Mouse (Mus musculus) natural killer cell, adult 2 months (primary cell): Measurements from ENCODE around the gene Pilrb2.
"Not testable (repeated sequence)": the region's sequence is repeated elsewhere in the genome, so short reads cannot be mapped to it uniquely, and the experiment has no call there.

Source experiments
- DNase-seq, 2 experiments: peaks; one replicate each; pipeline ENCODE4 v3.0.0; 2022; ENCODE audit warnings: low spot score in 2 of 2

The Pilrb2 gene

GRCm38 (mm10) chr5:137871644-137872380 is at the start of gene Pilrb2:
Gene Pilrb2, minus strand, starts transcription at chr5:137871815.
- not testable (repeated sequence) for DNase-seq

- DNase-seq: no peak
Observed at GRCm38 (mm10) chr5:137915550-137915949, 43.9 kb upstream of the Pilrb2 start.

GRCm38 (mm10) chr5:137914508-137914907 is 42.9 kb upstream of the Pilrb2 start:
- no peak for DNase-seq

GRCm38 (mm10) chr5:137909564-137910262 is 38.1 kb upstream of the Pilrb2 start:
- DNase-seq: no peak

- no peak for DNase-seq
Observed at GRCm38 (mm10) chr5:137897812-137898211, 26.2 kb upstream of the Pilrb2 start.

GRCm38 (mm10) chr5:137892954-137893353 is 21.3 kb upstream of the Pilrb2 start:
- no peak for DNase-seq

- DNase-seq: no peak
Observed at GRCm38 (mm10) chr5:137887666-137888065, 16.1 kb upstream of the Pilrb2 start.

- peak; percentile 16 to 20 for DNase-seq
Observed at GRCm38 (mm10) chr5:137885894-137886293, 14.3 kb upstream of the Pilrb2 start.

GRCm38 (mm10) chr5:137883345-137883744 is 11.7 kb upstream of the Pilrb2 start:
- DNase-seq: no peak

GRCm38 (mm10) chr5:137882922-137883321 is 11.3 kb upstream of the Pilrb2 start:
- no peak for DNase-seq

- peak in 1 of 2 experiments; percentile 25 for DNase-seq
Observed at GRCm38 (mm10) chr5:137877860-137878259, 6.2 kb upstream of the Pilrb2 start.

- DNase-seq: no peak
Observed at GRCm38 (mm10) chr5:137875054-137875453, 3.4 kb upstream of the Pilrb2 start.

- DNase-seq: not testable (repeated sequence)
Observed at GRCm38 (mm10) chr5:137872381-137872702, 727 bp upstream of the Pilrb2 start.

GRCm38 (mm10) chr5:137868600-137868999 is 3.0 kb downstream of the Pilrb2 start:
- DNase-seq: not testable (repeated sequence)

GRCm38 (mm10) chr5:137864008-137864407 is 7.6 kb downstream of the Pilrb2 start:
- not testable (repeated sequence) for DNase-seq

- not testable (repeated sequence) for DNase-seq
Observed at GRCm38 (mm10) chr5:137857960-137858710, 13.5 kb downstream of the Pilrb2 start, which contains the start of gene Pilrb1. Gene Pilrb1, minus strand, starts transcription at chr5:137858106.

GRCm38 (mm10) chr5:137856870-137857269 is 14.7 kb downstream of the Pilrb2 start:
- peak; percentile 76 to 84 for DNase-seq

GRCm38 (mm10) chr5:137854907-137855306 is 16.7 kb downstream of the Pilrb2 start:
- DNase-seq: not testable (repeated sequence)

- DNase-seq: not testable (repeated sequence)
Observed at GRCm38 (mm10) chr5:137850313-137850712, 21.3 kb downstream of the Pilrb2 start.

GRCm38 (mm10) chr5:137837110-137837509 is 34.5 kb downstream of the Pilrb2 start:
- not testable (repeated sequence) for DNase-seq

GRCm38 (mm10) chr5:137836611-137837010 is 35.0 kb downstream of the Pilrb2 start:
- DNase-seq: no peak

GRCm38 (mm10) chr5:137835966-137836520 is 35.6 kb downstream of the Pilrb2 start, which contains the start of gene Pilra:
Gene Pilra, minus strand, starts transcription at chr5:137836281.
- DNase-seq: not testable (repeated sequence)
